Mouse (Mus musculus): Measurements from ENCODE around the gene Hlcs. TPM values are rescaled to one million over a fixed set of nuclear protein-coding genes. Genes with fewer than 3 reads are reported as not detected.

The Hlcs gene
- polyA plus RNA-seq, 1 experiment, result 7.2 TPM

- DNase-seq (ENCODE audit: low read depth), result no peak
- TF ChIP-seq POLR2A (IDR thresholded peaks at IDR 0.05; ENCODE audit: borderline replicate concordance, extremely low read depth, insufficient read depth, insufficient read length, poor library complexity, severe bottlenecking), result no peak
- TF ChIP-seq CTCF (IDR thresholded peaks at IDR 0.05; ENCODE audit: borderline replicate concordance, extremely low read depth, insufficient read depth, insufficient read length), result no peak
Observed at GRCm38 (mm10) chr16:94251756-94252155, 61.6 kb downstream of the Hlcs start.

DNA sequence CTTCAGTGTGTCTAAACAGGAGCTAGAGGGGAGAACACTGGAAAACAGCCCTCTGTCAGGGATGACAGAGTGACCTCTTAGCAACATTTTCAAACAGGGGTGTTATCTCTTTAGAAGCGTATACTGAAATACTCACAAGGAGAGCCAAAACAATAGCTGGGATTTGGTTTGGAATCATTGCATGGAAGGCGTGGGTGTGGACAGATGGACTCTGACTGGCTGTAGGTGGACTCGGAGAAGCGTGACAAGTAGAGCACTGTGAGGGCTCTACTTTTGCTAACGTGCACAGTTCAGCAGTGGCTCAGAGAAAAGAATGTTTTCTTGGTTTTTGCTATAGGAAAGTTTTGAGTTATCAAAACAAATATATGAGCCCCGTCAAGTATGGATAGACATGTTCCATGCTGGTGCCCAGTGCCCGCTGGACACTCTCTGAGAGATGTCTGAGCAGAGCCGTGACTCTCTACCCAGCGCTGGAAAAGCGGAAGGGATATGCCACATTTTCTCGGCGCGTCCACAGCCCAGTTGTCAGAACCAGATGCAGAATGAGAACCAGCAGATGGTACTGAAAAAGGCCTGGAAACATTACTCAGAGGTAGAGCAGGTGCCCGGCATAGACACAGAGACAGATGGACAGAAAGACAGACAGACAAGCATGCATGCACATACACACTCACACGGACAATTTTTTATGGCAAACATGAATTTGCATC, 62.6 kb downstream of the Hlcs start:
- TF ChIP-seq POLR2A (IDR thresholded peaks at IDR 0.05; ENCODE audit: borderline replicate concordance, extremely low read depth, insufficient read depth, insufficient read length, poor library complexity, severe bottlenecking) (no peak), CTCF (IDR thresholded peaks at IDR 0.05; ENCODE audit: borderline replicate concordance, extremely low read depth, insufficient read depth, insufficient read length) (no peak)
- no peak for DNase-seq (ENCODE audit: low read depth)

- no peak for DNase-seq (ENCODE audit: low read depth)
- TF ChIP-seq CTCF (IDR thresholded peaks at IDR 0.05; ENCODE audit: borderline replicate concordance, extremely low read depth, insufficient read depth, insufficient read length), result no peak
- TF ChIP-seq POLR2A (IDR thresholded peaks at IDR 0.05; ENCODE audit: borderline replicate concordance, extremely low read depth, insufficient read depth, insufficient read length, poor library complexity, severe bottlenecking), result no peak
Observed at GRCm38 (mm10) chr16:94250136-94250535, 63.2 kb downstream of the Hlcs start.

GRCm38 (mm10) chr16:94249666-94250065, 63.7 kb downstream of the Hlcs start:
- TF ChIP-seq CTCF (IDR thresholded peaks at IDR 0.05; ENCODE audit: borderline replicate concordance, extremely low read depth, insufficient read depth, insufficient read length) (no peak), POLR2A (IDR thresholded peaks at IDR 0.05; ENCODE audit: borderline replicate concordance, extremely low read depth, insufficient read depth, insufficient read length, poor library complexity, severe bottlenecking) (no peak)

DNA sequence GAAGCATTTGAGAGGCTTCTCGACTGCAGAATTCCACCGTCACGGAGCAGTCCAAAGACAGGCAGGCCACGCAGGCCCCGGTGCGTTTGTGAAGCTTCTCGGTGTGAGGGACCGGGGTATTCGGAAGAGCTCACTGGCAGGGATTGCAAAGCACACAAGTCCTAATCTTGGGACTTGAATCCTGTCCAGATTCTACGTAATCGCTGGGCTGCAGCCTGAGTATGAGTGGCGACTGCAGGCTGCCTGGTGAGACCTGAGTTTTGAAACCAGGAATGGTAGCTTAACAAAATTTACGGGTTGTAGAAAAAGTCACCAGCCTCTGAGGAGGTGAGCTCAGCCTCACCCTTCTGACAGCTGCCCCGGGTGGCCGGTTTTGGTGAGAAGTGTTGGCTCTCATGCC, 64.7 kb downstream of the Hlcs start:
- peak; percentile 41 for DNase-seq (ENCODE audit: low read depth)
- no peak for TF ChIP-seq CTCF (IDR thresholded peaks at IDR 0.05; ENCODE audit: borderline replicate concordance, extremely low read depth, insufficient read depth, insufficient read length)
- no peak for TF ChIP-seq POLR2A (IDR thresholded peaks at IDR 0.05; ENCODE audit: borderline replicate concordance, extremely low read depth, insufficient read depth, insufficient read length, poor library complexity, severe bottlenecking)

More at GRCm38 (mm10) chr16:94249666-94250065, 63.7 kb downstream of the Hlcs start:
- no peak for DNase-seq (ENCODE audit: low read depth)

- TF ChIP-seq CTCF (IDR thresholded peaks at IDR 0.05; ENCODE audit: borderline replicate concordance, extremely low read depth, insufficient read depth, insufficient read length) (no peak), POLR2A (IDR thresholded peaks at IDR 0.05; ENCODE audit: borderline replicate concordance, extremely low read depth, insufficient read depth, insufficient read length, poor library complexity, severe bottlenecking) (no peak)
- DNase-seq (ENCODE audit: low read depth), result no peak
Observed at GRCm38 (mm10) chr16:94246976-94247375, 66.4 kb downstream of the Hlcs start.

- DNase-seq (ENCODE audit: low read depth), result no peak
- TF ChIP-seq POLR2A (IDR thresholded peaks at IDR 0.05; ENCODE audit: borderline replicate concordance, extremely low read depth, insufficient read depth, insufficient read length, poor library complexity, severe bottlenecking) (no peak), CTCF (IDR thresholded peaks at IDR 0.05; ENCODE audit: borderline replicate concordance, extremely low read depth, insufficient read depth, insufficient read length) (no peak)
Observed at GRCm38 (mm10) chr16:94246058-94246784, 67.2 kb downstream of the Hlcs start.

DNA sequence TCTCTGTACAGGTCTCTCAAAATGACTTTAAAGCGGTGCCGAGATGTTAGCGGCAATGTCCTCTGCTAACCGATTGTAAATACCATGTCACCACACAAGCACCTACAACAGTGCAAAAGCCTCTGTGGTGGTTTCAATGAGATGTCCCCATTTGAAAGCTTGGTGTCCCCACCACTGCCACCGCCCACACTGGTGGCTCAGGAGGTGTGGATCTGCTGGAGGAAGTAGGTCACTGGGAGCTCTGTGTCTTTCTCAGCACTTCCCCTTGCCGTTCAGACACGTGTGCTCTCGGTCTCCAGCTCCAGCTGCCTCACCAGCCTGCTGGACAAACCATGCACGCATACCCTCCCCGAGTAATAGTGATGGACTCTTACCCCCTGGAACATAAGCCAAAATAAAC, 72.2 kb downstream of the Hlcs start:
- TF ChIP-seq POLR2A (IDR thresholded peaks at IDR 0.05; ENCODE audit: borderline replicate concordance, extremely low read depth, insufficient read depth, insufficient read length, poor library complexity, severe bottlenecking) (no peak), CTCF (IDR thresholded peaks at IDR 0.05; ENCODE audit: borderline replicate concordance, extremely low read depth, insufficient read depth, insufficient read length) (no peak)
- no peak for DNase-seq (ENCODE audit: low read depth)

- DNase-seq (ENCODE audit: low read depth), result no peak
- TF ChIP-seq POLR2A (IDR thresholded peaks at IDR 0.05; ENCODE audit: borderline replicate concordance, extremely low read depth, insufficient read depth, insufficient read length, poor library complexity, severe bottlenecking) (no peak), CTCF (IDR thresholded peaks at IDR 0.05; ENCODE audit: borderline replicate concordance, extremely low read depth, insufficient read depth, insufficient read length) (no peak)
Observed at GRCm38 (mm10) chr16:94240190-94240589, 73.2 kb downstream of the Hlcs start.

- TF ChIP-seq POLR2A (IDR thresholded peaks at IDR 0.05; ENCODE audit: borderline replicate concordance, extremely low read depth, insufficient read depth, insufficient read length, poor library complexity, severe bottlenecking), result no peak
- no peak for TF ChIP-seq CTCF (IDR thresholded peaks at IDR 0.05; ENCODE audit: borderline replicate concordance, extremely low read depth, insufficient read depth, insufficient read length)
- no peak for DNase-seq (ENCODE audit: low read depth)
Observed at GRCm38 (mm10) chr16:94239567-94239966, 73.8 kb downstream of the Hlcs start.

GRCm38 (mm10) chr16:94239146-94239545, 74.2 kb downstream of the Hlcs start:
- TF ChIP-seq POLR2A (IDR thresholded peaks at IDR 0.05; ENCODE audit: borderline replicate concordance, extremely low read depth, insufficient read depth, insufficient read length, poor library complexity, severe bottlenecking), result no peak
- no peak for DNase-seq (ENCODE audit: low read depth)

- TF ChIP-seq POLR2A (IDR thresholded peaks at IDR 0.05; ENCODE audit: borderline replicate concordance, extremely low read depth, insufficient read depth, insufficient read length, poor library complexity, severe bottlenecking), result no peak
- TF ChIP-seq CTCF (IDR thresholded peaks at IDR 0.05; ENCODE audit: borderline replicate concordance, extremely low read depth, insufficient read depth, insufficient read length), result no peak
- DNase-seq (ENCODE audit: low read depth), result no peak
Observed at GRCm38 (mm10) chr16:94237130-94237484, 76.3 kb downstream of the Hlcs start.
